Mouse (Mus musculus) central nervous system, embryonic 18 days (tissue): ENCODE results near the gene 3830403N18Rik. TPM values are rescaled to one million over a fixed set of nuclear protein-coding genes. Genes with fewer than 3 reads are reported as not detected.

Source experiments
- polyA plus RNA-seq: library from polyadenylated mRNA; depleted of rRNA; stranded (reverse); fragments of >200 nt; gene quantifications from 2 replicates; pipeline ENCODE4 v1.2.3, GENCODE M21; 2012; rRNA removed

3830403N18Rik gene
- 0.08 and 0.12 TPM in 2 replicates for polyA plus RNA-seq

DNA sequence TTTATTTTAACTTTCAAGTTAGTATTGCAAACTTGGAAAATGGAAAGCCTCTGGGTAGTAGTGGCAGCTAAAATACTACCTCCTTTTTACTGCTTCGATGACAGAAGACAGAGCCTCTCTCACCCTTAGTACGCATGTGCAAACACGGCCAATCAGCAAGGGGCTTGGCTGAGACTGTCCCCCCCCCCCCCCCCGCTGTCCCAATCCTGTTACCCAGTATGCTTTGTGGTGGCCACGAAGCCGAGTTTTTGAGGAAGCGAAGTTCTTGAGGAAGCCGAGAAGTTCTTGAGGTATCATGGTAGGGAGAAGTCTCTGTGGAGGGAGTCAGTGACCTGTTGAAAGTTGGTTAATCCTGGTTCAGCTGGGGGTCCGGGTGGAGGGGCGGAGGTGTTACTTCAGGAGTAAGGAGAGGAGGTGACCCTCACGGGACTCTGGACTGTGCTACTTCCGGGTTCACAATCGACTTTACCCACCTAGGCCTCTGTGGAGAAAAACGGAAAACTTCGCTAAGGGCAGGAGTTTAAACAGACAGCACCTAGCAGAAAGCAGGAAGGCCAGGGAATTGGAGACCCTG, at the start of gene 3830403N18Rik:
TSS of gene 3830403N18Rik (plus strand) at position 237 of the 574 bp plus-strand sequence.

Other genes starting within 250 kb of the 3830403N18Rik start
- gene Gm773, start 76.3 kb downstream of the 3830403N18Rik start, polyA plus RNA-seq: not detected in 2 replicates
- 4.0 and 4.4 TPM in 2 replicates for gene Zfp449, start 209.8 kb downstream of the 3830403N18Rik start, polyA plus RNA-seq
- gene Smim10l2a, start 238.0 kb downstream of the 3830403N18Rik start, polyA plus RNA-seq: 31.8 and 34.2 TPM in 2 replicates